Mouse (Mus musculus) olfactory bulb, adult 2 months (tissue): ENCODE measurements around the gene Mafg. TPM values are rescaled to one million over a fixed set of nuclear protein-coding genes. Genes with fewer than 3 reads are reported as not detected.

Source experiments
- H3K27ac ChIP-seq: fragments of 200-500 bp; 2 replicates; pipeline ENCODE4 v1.5.1; 2012; ENCODE audit warnings: low read depth, low read length; ENCODE audit not compliant: insufficient read depth
- H3K4me1 ChIP-seq: fragments of 200-500 bp; 2 replicates; pipeline ENCODE4 v1.6.1; 2012; ENCODE audit warnings: low read length; ENCODE audit not compliant: control insufficient read depth, insufficient read depth
- H3K4me3 ChIP-seq: fragments of 200-500 bp; 2 replicates; pipeline ENCODE4 v1.5.1; 2012; ENCODE audit warnings: mild to moderate bottlenecking, low read depth, low read length, moderate library complexity; ENCODE audit not compliant: insufficient read depth
- CTCF ChIP-seq: fragments of 200-500 bp; IDR thresholded peaks from 2 replicates; pipeline ENCODE4 v1.5.1; 2012; ENCODE audit warnings: low read depth, mild to moderate bottlenecking, low read length, moderate library complexity; ENCODE audit not compliant: insufficient read depth
- POLR2A ChIP-seq: fragments of 200-500 bp; IDR thresholded peaks from 2 replicates; pipeline ENCODE4 v1.6.1; 2012; ENCODE audit warnings: mild to moderate bottlenecking, low read depth, low read length, moderate library complexity; ENCODE audit not compliant: insufficient read depth
- WGBS: fragments of 180-500 bp; shearing (Covaris S2); methylation state at CpG from one replicate; pipeline ENCODE4 v1.1.7; 2018; 5-methylcytosine and 5-hydroxymethylcytosine counted together
- polyA plus RNA-seq: library from polyadenylated mRNA; stranded (reverse); fragments of >200 nt; gene quantifications from 2 replicates; pipeline ENCODE4 v1.2.4, GENCODE M21; 2012; ENCODE audit warnings: low replicate concordance; ENCODE audit not compliant: missing spikeins, insufficient read depth, insufficient read length

Mafg gene
- polyA plus RNA-seq, 1 experiment = not detected

DNA sequence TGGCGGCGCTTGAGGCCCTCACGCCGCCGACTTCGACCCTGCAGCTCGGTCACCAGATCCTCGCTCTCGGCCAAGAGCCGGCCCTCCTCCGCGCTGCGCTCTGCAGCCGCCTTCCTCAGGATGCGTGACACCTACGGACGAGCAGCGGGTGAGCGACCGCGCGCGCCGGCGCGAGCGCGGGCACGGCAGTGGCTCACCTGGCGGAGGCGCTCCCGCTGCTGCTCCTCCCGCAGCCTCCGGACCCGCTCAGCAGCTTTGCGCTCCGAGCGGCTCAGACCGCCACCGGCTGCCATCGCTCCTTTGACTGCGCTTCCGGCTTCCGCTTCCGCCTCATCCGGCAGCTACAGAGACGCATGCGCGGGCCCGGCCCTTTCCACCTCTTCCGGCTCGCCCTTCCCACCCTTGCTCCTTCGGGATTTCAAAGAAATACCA is 8.7 kb downstream of the Mafg start:
- WGBS = under 1% methylated on average over 53 of the region's 53 CpGs
- Histone ChIP-seq H3K27ac (no peak overlapping the region), H3K4me3 (peak overlapping the region; percentile 90), H3K4me1 (peaks cover 23% of the 10 kb centered on the region)
- TF ChIP-seq POLR2A = peak; percentile 70
- no peak for TF ChIP-seq CTCF

DNA sequence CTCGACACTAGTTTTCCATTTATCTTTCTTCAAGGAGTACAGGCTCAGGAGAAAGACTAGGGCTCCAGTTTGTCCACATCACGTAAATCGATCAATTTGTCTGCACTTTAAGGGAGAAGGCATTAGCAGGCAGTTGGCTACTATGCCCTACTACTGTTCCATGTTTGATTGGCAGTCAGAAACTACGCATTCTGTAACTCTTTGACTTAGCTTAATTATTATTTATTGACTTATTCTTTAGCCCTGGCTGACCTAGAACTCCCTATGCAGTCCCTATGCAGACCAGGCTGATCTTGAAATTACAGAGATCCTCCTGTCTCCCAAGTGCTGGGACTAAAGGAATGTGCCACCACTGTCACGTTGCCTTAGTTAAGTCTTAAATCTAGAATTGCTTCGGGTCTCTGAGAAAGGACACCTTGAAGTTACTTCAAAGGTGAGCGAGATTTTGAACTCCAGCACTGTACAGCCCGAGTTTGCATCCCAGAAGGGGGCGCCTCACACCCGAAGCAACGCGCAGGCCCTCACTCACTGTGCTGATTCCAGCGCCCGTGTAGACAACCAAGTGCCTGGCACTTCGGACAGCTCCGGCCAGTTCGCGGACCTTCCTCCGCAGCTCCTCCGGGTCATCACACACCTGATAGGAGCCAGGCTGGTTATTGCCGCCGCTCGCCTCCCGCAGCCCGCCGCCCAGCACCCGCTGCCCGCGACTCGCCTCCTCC is 9.3 kb downstream of the Mafg start:
- peak overlapping the region; percentile 90 for H3K4me3 ChIP-seq
- H3K27ac ChIP-seq = no peak overlapping the region
- H3K4me1 ChIP-seq = peaks cover 18% of the 10 kb centered on the region
- 12% methylated on average over 29 of the region's 30 CpGs for WGBS
- TF ChIP-seq POLR2A = no peak
- peak; percentile 43; the same call in 1 of the 2 replicates for TF ChIP-seq CTCF

DNA sequence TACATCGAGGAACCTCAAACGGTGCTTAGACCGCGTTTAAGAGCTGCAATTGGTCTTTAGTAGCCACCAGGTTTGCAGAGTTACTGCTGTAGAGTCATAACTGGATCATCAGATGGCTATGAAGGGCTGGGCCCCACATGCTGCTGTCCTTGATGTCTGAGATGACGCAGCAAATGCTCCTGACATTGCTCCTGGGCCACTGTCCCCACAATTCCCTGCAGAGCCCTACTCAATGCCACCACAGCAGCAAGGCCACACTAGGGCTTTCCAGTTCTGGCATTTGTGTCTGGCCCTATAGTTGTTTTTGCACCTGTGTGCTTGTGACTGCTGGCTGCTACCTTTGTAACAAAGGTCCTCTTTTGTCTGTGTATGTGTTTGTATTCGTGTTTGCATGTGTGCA is 10.6 kb downstream of the Mafg start:
- WGBS = 90% methylated on average over 6 of the region's 6 CpGs
- peaks cover 18% of the 10 kb centered on the region for H3K4me1 ChIP-seq
- no peak overlapping the region for H3K4me3 ChIP-seq
- no peak overlapping the region for H3K27ac ChIP-seq
- no peak for TF ChIP-seq CTCF
- no peak for TF ChIP-seq POLR2A

DNA sequence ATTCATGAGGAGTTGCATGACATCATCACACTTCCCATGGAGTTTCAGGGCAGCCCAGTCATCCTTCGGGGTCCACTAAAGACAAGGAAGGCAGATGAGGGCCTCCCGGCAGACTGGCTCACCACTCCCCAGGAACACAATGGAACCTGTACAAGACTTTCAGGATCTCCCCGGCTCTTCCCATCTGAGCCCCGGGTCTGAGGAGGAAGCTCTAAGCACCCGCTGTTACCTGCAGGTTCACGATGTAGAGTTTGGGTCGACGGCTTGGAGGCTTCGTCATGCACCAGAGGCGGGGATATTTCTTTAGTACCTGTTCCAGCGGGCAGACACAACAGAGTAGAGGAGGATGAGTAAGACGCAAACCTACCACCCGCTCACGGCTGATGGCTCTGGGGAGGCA is 13.2 kb downstream of the Mafg start:
- Histone ChIP-seq H3K4me1 (peaks cover 22% of the 10 kb centered on the region), H3K4me3 (no peak overlapping the region), H3K27ac (no peak overlapping the region)
- 91% methylated on average over 14 of the region's 14 CpGs for WGBS
- TF ChIP-seq POLR2A (no peak), CTCF (no peak)

DNA sequence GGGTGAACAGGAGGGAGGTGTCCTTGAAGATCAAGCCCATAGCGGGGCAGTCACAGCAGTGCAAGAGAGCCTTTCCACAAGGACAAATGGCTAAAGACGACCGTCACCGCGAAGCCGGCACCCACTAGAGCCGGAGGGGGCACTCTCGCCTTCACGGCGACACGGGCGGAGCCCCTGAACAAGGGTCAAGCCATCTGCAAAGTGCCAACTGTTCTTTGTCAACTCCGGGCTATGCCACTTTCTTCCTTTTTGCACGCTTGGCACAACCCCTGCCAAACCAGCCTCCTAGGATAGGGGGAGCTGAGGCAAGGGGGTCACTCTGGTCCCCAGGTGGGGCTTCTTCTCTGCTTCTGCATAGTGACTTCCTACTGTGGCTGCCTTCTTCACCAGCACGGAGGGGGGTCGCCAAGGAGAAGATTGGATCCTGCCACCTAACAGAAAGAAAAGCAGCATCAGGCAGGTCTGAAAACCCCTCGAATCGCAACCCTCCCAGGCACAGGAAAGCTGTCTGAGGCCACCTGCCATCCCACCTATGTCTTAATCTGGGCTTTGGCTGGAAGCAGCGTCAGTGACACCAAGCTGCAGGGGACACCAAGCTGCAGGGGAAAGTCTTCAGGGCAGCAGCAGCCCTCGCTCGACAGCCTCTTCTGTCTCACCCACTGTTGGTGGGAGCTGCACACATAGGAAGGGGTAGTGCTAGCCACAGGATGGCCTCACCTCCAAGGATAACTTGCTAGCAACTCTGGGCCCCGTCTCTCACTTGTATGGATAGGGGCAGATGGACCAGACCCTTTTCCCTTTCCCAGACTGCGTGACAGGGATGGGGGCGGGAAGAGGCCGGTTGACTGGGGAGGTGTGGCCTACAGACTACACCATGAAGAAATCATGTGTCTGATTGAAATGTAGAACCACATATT is 14.5 kb downstream of the Mafg start:
- Histone ChIP-seq H3K4me3 (no peak overlapping the region), H3K4me1 (peaks cover 22% of the 10 kb centered on the region), H3K27ac (no peak overlapping the region)
- TF ChIP-seq CTCF (no peak), POLR2A (no peak)
- 93% methylated on average over 25 of the region's 25 CpGs for WGBS

DNA sequence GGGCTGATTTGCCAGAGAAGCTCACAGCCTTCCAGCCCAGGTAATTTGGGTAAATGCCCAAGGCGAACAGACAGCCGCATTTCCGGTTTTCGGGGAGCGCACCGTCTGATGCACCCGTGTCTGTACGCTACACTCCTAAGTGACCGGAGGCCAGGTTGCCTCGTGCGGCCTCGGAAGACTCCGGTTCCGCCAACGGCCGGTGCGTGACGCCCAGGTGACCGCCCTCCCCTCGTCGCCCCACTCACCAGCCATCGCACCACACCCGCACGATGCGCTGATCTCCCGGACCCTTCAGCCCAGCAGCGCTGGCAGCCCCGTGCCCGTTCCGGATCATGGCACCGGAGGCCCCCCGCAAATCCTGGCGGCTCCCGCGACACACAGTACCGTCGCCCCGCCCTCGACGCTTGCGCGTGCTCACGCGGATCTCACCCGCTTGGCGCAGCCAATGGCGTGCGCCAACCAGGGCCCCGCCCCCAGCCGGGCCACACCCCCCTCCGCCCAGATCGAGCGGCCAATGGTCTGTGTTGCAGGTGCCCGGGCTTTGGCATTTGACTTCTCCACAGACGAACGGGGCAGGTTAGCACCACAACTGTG is 15.8 kb downstream of the Mafg start, which contains the start of gene Pcyt2:
TSS of gene Pcyt2 (minus strand) at position 418 of the 594 bp plus-strand sequence.
- TF ChIP-seq CTCF (no peak), POLR2A (peak; percentile 87)
- Histone ChIP-seq H3K4me3 (peak within 1 kb of the TSS; percentile 81), H3K4me1 (peaks cover 19% of the 10 kb centered on the region), H3K27ac (peak within 1 kb of the TSS; percentile 59)
- under 1% methylated on average over 56 of the region's 56 CpGs for WGBS

DNA sequence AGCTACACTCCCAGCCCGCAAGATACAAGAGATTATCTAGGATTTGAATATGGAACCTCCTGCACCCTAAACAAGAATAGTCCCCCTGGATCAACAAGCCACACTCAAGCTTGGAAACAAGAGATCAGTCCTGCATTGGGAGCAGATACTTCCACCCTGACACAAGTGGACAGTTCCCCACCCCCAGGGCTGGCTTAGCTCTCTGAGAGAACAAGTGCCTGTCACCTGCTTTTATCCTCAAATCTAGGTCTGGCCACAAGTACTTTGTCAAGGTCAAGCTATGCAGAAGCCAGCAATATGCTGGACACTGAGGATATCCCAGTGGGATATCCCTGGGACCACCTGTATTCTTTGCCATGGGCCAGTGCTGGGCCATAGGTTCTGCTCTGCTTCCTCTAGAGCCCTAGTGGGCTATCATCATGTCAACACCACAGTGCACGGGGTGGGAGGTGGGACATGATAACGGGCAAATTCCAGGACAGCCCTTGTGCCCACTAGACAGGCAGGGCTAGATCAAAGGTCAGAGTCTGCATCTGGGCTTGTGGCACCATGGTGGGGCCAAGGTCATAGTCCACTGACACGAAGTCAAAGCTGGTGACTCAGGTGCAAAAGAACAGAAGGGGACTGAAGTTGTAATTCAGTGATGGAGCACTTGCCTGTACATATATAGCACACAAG is 16.6 kb downstream of the Mafg start:
- no peak for TF ChIP-seq CTCF
- TF ChIP-seq POLR2A = no peak
- Histone ChIP-seq H3K4me1 (peaks cover 19% of the 10 kb centered on the region), H3K4me3 (peak overlapping the region; percentile 81), H3K27ac (peak overlapping the region; percentile 59; the same call in 1 of the 2 replicates)
- 39% methylated on average over 4 of the region's 4 CpGs for WGBS

DNA sequence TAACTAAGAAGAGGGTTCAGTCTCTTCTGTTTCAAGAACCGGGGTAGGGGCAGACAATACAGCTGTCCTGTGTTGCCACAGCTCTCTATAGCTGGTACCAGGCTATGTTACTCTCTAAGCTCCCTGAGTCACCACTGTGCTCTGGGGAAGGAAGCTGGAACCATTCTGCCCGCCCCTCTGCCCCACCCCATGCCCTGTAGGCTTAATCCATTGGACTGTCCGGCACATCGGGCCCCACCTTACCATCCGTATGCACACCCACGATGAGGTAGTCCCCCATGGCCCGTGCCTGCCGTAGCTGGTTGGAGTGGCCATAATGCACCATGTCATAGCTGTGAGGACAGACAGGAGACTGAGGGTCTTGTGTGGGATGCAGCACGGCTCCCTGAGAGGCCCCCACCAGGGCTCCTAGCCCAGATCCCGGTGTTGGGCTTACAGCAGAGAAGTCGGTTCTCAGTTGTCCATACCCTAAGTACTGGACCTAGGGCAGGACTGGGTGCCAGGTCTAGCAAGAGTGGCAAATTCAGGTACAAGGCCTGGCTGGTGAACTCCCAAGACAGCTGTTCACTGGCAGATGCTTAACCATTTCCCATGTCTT is 17.7 kb downstream of the Mafg start:
- no peak overlapping the region for H3K4me3 ChIP-seq
- H3K27ac ChIP-seq = no peak overlapping the region
- peaks cover 19% of the 10 kb centered on the region for H3K4me1 ChIP-seq
- no peak for TF ChIP-seq POLR2A
- 84% methylated on average over 11 of the region's 11 CpGs for WGBS
